Comparison of ENCODE assay signal across 9 mouse cellular contexts in the genomic region with DNA sequence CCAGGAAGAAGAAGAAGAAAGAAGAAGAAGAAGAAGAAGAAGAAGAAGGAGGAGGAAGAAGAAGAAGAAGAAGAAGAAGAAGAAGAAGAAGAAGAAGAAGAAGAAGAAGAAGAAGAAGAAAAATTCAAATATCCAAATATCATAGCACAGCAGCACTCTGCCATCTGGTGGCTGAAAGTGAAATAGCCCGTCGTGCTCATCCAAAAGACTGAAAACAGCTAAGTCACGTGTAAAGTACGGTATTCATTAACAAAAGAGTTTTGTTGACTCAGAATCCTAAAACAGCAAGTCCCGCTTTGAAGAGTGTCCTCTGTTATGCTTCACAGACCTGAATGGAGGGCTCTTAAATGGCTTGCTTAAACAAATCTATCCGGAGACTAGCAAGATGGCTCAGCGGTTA.
DNase-seq lines count a peak whose midpoint lies in the region; ATAC-seq and TF ChIP-seq lines count a peak whose summit lies in the region.
"Had no signal": no experiment of that assay in that cellular context is flagged by ENCODE, and none has a peak within 500 bp of the region (broad histone marks: within the 10 kb centered on the region; RNA-seq: fewer than 3 reads in every experiment).

No protein-coding gene starts in this region.

- no peak for TF ChIP-seq POLR2A in embryonic fibroblast, embryonic 13.5 days (IDR thresholded peaks at IDR 0.05; ENCODE audit: low read depth, low read length)

- peak; percentile 19; the same call in 1 of the 2 replicates for TF ChIP-seq CTCF in embryonic fibroblast, embryonic 13.5 days (IDR thresholded peaks at IDR 0.05; ENCODE audit: borderline replicate concordance, insufficient read depth, low read length)

- H3K27me3 ChIP-seq in hindbrain, embryonic 14.5 days (ENCODE audit: control insufficient read depth, insufficient read depth, low read length): no peaks in the 10 kb centered on the region

- no peaks in the 10 kb centered on the region for H3K9me3 ChIP-seq in hindbrain, embryonic 14.5 days (ENCODE audit: control insufficient read depth, low read length)

- no peaks in the 10 kb centered on the region for H3K4me1 ChIP-seq in embryonic fibroblast, embryonic 13.5 days (ENCODE audit: control insufficient read depth, insufficient read depth, low read length)
- no peaks in the 10 kb centered on the region for H3K4me1 ChIP-seq in hindbrain, embryonic 14.5 days (replicated peaks; ENCODE audit: control insufficient read depth, insufficient read depth, low read length)

- 16% methylated on average over 7 of the region's 7 CpGs for WGBS in hindbrain, embryonic 14.5 days

- no peak overlapping the region; the same call in 1 of the 2 replicates for H3K9ac ChIP-seq in hindbrain, embryonic 14.5 days

- peak; percentile 51 to 54 for DNase-seq in cerebellum, adult 18-20 months
- peak; percentile 74 for DNase-seq in adrenal gland, postnatal 10 days
- peak; percentile 86 for DNase-seq in hindbrain, embryonic 14.5 days (ENCODE audit: low spot score)
- DNase-seq in left cerebral cortex, adult 11 months (ENCODE audit: low spot score): peak; percentile 14
- DNase-seq in lung, postnatal 25 days (ENCODE audit: low spot score): peak; percentile 50
- peak; percentile 15 for DNase-seq in right cerebral cortex, postnatal 25 days

- no peaks in the 10 kb centered on the region for H3K36me3 ChIP-seq in hindbrain, embryonic 14.5 days (replicated peaks; ENCODE audit: control insufficient read depth, insufficient read depth)

- ATAC-seq in cerebellum, adult (ENCODE audit: insufficient number of reproducible peaks, low FRiP score, low TSS enrichment): no peak
- ATAC-seq in hindbrain, embryonic 14.5 days (ENCODE audit: low FRiP score): no peak

- peak overlapping the region; percentile 23; the same call in 1 of the 2 replicates for H3K4me2 ChIP-seq in hindbrain, embryonic 14.5 days (replicated peaks)

- H3K27ac ChIP-seq in embryonic fibroblast, embryonic 13.5 days (ENCODE audit: insufficient read depth, low read length): no peak overlapping the region
- no peak overlapping the region for H3K27ac ChIP-seq in hindbrain, embryonic 14.5 days
- H3K27ac ChIP-seq: macrophage had no signal

- H3K4me3 ChIP-seq in embryonic fibroblast, embryonic 13.5 days (ENCODE audit: insufficient read depth, low read length): no peak overlapping the region
- no peak overlapping the region for H3K4me3 ChIP-seq in hindbrain, embryonic 14.5 days (replicated peaks; ENCODE audit: low read length)

Comparison
In these comparisons a context has a peak if more than half of its experiments do, and no peak if none do; other contexts are left out.
1. DNase-seq: peak in every context shown above with its lines; median percentile 86 in hindbrain, embryonic 14.5 days; 74 in adrenal gland, postnatal 10 days; 52 in cerebellum, adult 18-20 months; 50 in lung, postnatal 25 days; 15 in right cerebral cortex, postnatal 25 days; 14 in left cerebral cortex, adult 11 months.